Mouse (Mus musculus) bone marrow, adult 2 months (tissue): Measurements from ENCODE around the gene Rab27a.

Source experiments
- CTCF ChIP-seq: fragments of 200-500 bp; IDR thresholded peaks from 2 replicates; pipeline ENCODE4 v1.5.1; 2011; ENCODE audit warnings: low read length, control low read depth; ENCODE audit not compliant: control insufficient read depth, insufficient read depth
- POLR2A ChIP-seq: fragments of 200-500 bp; IDR thresholded peaks from 2 replicates; pipeline ENCODE4 v1.6.1; 2011; ENCODE audit warnings: low read depth, mild to moderate bottlenecking, control low read depth, low read length, borderline replicate concordance; ENCODE audit not compliant: control insufficient read depth

DNA sequence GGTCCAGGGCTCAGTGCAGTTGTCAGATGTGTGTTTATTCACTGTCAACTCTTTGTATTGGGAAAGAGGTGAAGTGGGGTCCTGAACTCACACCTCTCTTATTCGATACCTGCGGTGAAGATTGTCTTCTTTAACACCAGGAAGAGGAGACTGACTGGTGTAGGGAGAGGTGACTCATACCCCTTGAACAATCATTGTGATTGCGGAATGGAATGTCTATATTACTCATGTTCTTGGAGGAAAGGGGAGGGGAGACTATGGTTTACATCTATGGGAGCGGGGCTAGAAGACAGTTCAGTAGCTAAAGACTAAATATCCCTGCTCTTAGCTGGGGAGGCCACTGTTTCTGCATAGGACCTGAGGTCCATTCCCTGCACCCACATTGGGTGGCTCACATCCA is 85.9 kb downstream of the Rab27a start:
- no peak for TF ChIP-seq CTCF
- TF ChIP-seq POLR2A: no peak
